Mouse (Mus musculus) granulocyte monocyte progenitor cell, adult 5-6 weeks (primary cell): ENCODE measurements around the gene Prdm8. TPM values are rescaled to one million over a fixed set of nuclear protein-coding genes. Genes with fewer than 3 reads are reported as not detected.

Experiments used
- total RNA-seq, 2 experiments: library from RNA; stranded (forward) in 1 of 2; stranded (reverse) in 1 of 2; fragments of 200-712, 200-1000 nt in 1 of 2; fragments of >200 nt in 1 of 2; fragmentation: Nextera tagmentation in 1 of 2; gene quantifications; 2 replicates each; pipeline ENCODE4 v1.2.3; 2014 to 2017

Gene Prdm8
- total RNA-seq, 2 experiments from 2014 or later = not detected

Other genes starting within 250 kb of the Prdm8 start
- 6.1 and 9.5 TPM in 2 replicates for gene Antxr2, start 136.2 kb upstream of the Prdm8 start, total RNA-seq (2014; fragmentation: Nextera tagmentation)
- gene Antxr2, start 136.2 kb upstream of the Prdm8 start, total RNA-seq (2017) = 8.3 and 9.1 TPM in 2 replicates
- not detected in 2 replicates for gene Fgf5, start 87.0 kb downstream of the Prdm8 start, total RNA-seq (2014; fragmentation: Nextera tagmentation)
- not detected in 2 replicates for gene Fgf5, start 87.0 kb downstream of the Prdm8 start, total RNA-seq (2017)
- not detected in 2 replicates for gene Cfap299, start 162.1 kb downstream of the Prdm8 start, total RNA-seq (2014; fragmentation: Nextera tagmentation)
- gene Cfap299, start 162.1 kb downstream of the Prdm8 start, total RNA-seq (2017) = not detected in 2 replicates